Mouse (Mus musculus) MEL (cell line): ENCODE data around the gene Zfp131.
"Not testable (repeated sequence)": the region's sequence is repeated elsewhere in the genome, so short reads cannot be mapped to it uniquely, and the experiment has no call there.

Experiments
- CHD1 ChIP-seq: IDR thresholded peaks from 2 replicates; pipeline ENCODE4 v1.6.1; 2012; ENCODE audit warnings: low read depth, mild to moderate bottlenecking, inconsistent platforms, low read length, improper control_type of control experiment
- POLR2A ChIP-seq, 2 experiments: IDR thresholded peaks; 2 replicates each; pipeline ENCODE4 v1.6.1; 2011 to 2012; ENCODE audit warnings: low read length in 2 of 2, mild to moderate bottlenecking in 2 of 2, control low read depth in 1 of 2, improper control_type of control experiment in 1 of 2, low read depth in 1 of 2, moderate library complexity in 1 of 2; ENCODE audit not compliant: control insufficient read depth in 1 of 2, insufficient read depth in 1 of 2, poor library complexity in 1 of 2
- SMC3 ChIP-seq: IDR thresholded peaks from 2 replicates; pipeline ENCODE4 v1.6.1; 2011; ENCODE audit warnings: low read depth, low read length, improper control_type of control experiment

GRCm38 (mm10) chr13:119830116-119830515 lies 39.4 kb upstream of the Zfp131 start, which contains the start of gene AF067063:
- TF ChIP-seq SMC3; CHD1; POLR2A (IDR thresholded peaks at IDR 0.05; ENCODE audit: control insufficient read depth in 1 of 2, insufficient read depth in 1 of 2, low read depth in 1 of 2, low read length in 2 of 2, poor library complexity in 1 of 2): not testable (repeated sequence)
